ENCODE assay signal across 26 mouse cellular contexts in genomic region chr13:10239825-10240224, GRCm38 (mm10).
"Had no signal": no experiment of that assay in that cellular context is flagged by ENCODE, and none has a peak within 500 bp of the region (broad histone marks: within the 10 kb centered on the region; RNA-seq: fewer than 3 reads in every experiment).

No protein-coding gene starts in this region.

- H3K4me2 ChIP-seq: heart, embryonic 11.5 days; heart, embryonic 13.5 days; heart, embryonic 15.5 days; hindbrain, embryonic 13.5 days; hindbrain, embryonic 15.5 days; kidney, embryonic 15.5 days; limb, embryonic 15.5 days; liver, embryonic 13.5 days; liver, embryonic 15.5 days had no signal

- DNase-seq: gastrocnemius, postnatal 14 days; gastrocnemius, postnatal 36 days; heart, adult 11 months; heart, adult 2 months; heart, postnatal 14 days; heart, postnatal 36 days; kidney, adult 11 months; kidney, adult 2 months; kidney, adult 9 months; kidney, postnatal 14 days; kidney, postnatal 36 days; layer of hippocampus, adult 9-11 months; layer of hippocampus, postnatal 36 days; liver, embryonic 13.5 days had no signal

- H3K4me1 ChIP-seq: heart, embryonic 15.5 days; hindbrain, embryonic 13.5 days; hindbrain, embryonic 15.5 days; kidney, embryonic 15.5 days; limb, embryonic 15.5 days; liver, embryonic 13.5 days; liver, embryonic 15.5 days had no signal

- H3K4me3 ChIP-seq: heart, adult 2 months; heart, embryonic 13.5 days; heart, embryonic 15.5 days; hindbrain, embryonic 13.5 days; hindbrain, embryonic 15.5 days; kidney, embryonic 15.5 days; left cerebral cortex, adult 2 months; limb, embryonic 15.5 days; liver, embryonic 13.5 days; liver, embryonic 15.5 days had no signal

- H3K27ac ChIP-seq: heart, adult 2 months; heart, embryonic 13.5 days; heart, embryonic 15.5 days; hindbrain, embryonic 13.5 days; hindbrain, embryonic 15.5 days; hindbrain, postnatal 0 days; kidney, embryonic 15.5 days; kidney, postnatal 0 days; left cerebral cortex, adult 2 months; limb, embryonic 15.5 days; liver, embryonic 13.5 days; liver, embryonic 15.5 days had no signal

- H3K9me3 ChIP-seq: heart, embryonic 13.5 days; heart, embryonic 15.5 days; hindbrain, embryonic 13.5 days; hindbrain, embryonic 15.5 days; kidney, embryonic 15.5 days; limb, embryonic 15.5 days; liver, embryonic 13.5 days; liver, embryonic 15.5 days had no signal

- H3K27me3 ChIP-seq: heart, embryonic 13.5 days; heart, embryonic 15.5 days; hindbrain, embryonic 13.5 days; hindbrain, embryonic 15.5 days; kidney, embryonic 15.5 days; limb, embryonic 15.5 days; liver, embryonic 13.5 days; liver, embryonic 15.5 days had no signal

- ATAC-seq: hindbrain, postnatal 0 days; intestine, embryonic 16.5 days had no signal

- H3K36me3 ChIP-seq: heart, embryonic 13.5 days; heart, embryonic 15.5 days; hindbrain, embryonic 13.5 days; hindbrain, embryonic 15.5 days; kidney, embryonic 15.5 days; limb, embryonic 15.5 days; liver, embryonic 13.5 days; liver, embryonic 15.5 days had no signal

- H3K9ac ChIP-seq: heart, embryonic 13.5 days; heart, embryonic 15.5 days; hindbrain, embryonic 13.5 days; hindbrain, embryonic 15.5 days; kidney, embryonic 15.5 days; limb, embryonic 15.5 days; liver, embryonic 13.5 days; liver, embryonic 15.5 days had no signal
